Mouse (Mus musculus) neutrophil, adult 65 days (primary cell): ENCODE data around the gene Cd209a. TPM values are rescaled to one million over a fixed set of nuclear protein-coding genes. Genes with fewer than 3 reads are reported as not detected.

Experiments
- total RNA-seq: library from RNA; stranded (reverse); gene quantifications from 2 replicates; pipeline ENCODE4 v1.2.4, GENCODE M21; 2023

The Cd209a gene
- 2.9 and 4.1 TPM in 2 replicates for total RNA-seq

GRCm38 (mm10) chr8:3748761-3749160 is at the start of gene Cd209a:
Gene Cd209a, minus strand, starts transcription at chr8:3748984.

GRCm38 (mm10) chr8:3720551-3720950 is 28.2 kb downstream of the Cd209a start, which contains the start of gene Clec4g:
Gene Clec4g, minus strand, starts transcription at chr8:3720651.

GRCm38 (mm10) chr8:3694121-3694520 is 54.7 kb downstream of the Cd209a start, which contains the start of gene Fcer2a:
Gene Fcer2a, minus strand, starts transcription at chr8:3694175.

Other genes starting within 250 kb of the Cd209a start
- gene Mcoln1, start 248.5 kb downstream of the Cd209a start, total RNA-seq, result 26.7 and 31.6 TPM in 2 replicates
- gene Pnpla6, start 233.6 kb downstream of the Cd209a start, total RNA-seq, result 20.0 and 20.5 TPM in 2 replicates
- not detected in 2 replicates for gene C330021F23Rik, start 181.0 kb downstream of the Cd209a start, total RNA-seq
- gene Camsap3, start 161.7 kb downstream of the Cd209a start, total RNA-seq, result 0.16 TPM in 1 of 2 replicates, not detected in the other
- 45.1 and 47.4 TPM in 2 replicates for gene Xab2, start 127.7 kb downstream of the Cd209a start, total RNA-seq
- gene Pet100, start 127.4 kb downstream of the Cd209a start, total RNA-seq, result 122 and 124 TPM in 2 replicates
- gene Pcp2, start 123.4 kb downstream of the Cd209a start, total RNA-seq, result not detected in 2 replicates
- gene Stxbp2, start 118.0 kb downstream of the Cd209a start, total RNA-seq, result 317 and 390 TPM in 2 replicates
- 1.4 and 1.9 TPM in 2 replicates for gene Retn, start 93.2 kb downstream of the Cd209a start, total RNA-seq
- 329 and 340 TPM in 2 replicates for gene Mcemp1, start 83.2 kb downstream of the Cd209a start, total RNA-seq
- gene Fcor, start 76.6 kb downstream of the Cd209a start, total RNA-seq, result 4.6 and 5.0 TPM in 2 replicates
- gene Trappc5, start 72.7 kb downstream of the Cd209a start, total RNA-seq, result 10.4 and 12.5 TPM in 2 replicates
- 0.18 and 0.35 TPM in 2 replicates for gene Fcer2a, start 54.8 kb downstream of the Cd209a start, total RNA-seq
- gene Clec4g, start 28.3 kb downstream of the Cd209a start, total RNA-seq, result not detected in 2 replicates
- gene Cd209e, start 105.3 kb upstream of the Cd209a start, total RNA-seq, result not detected in 2 replicates
- not detected in 2 replicates for gene Cd209d, start 129.6 kb upstream of the Cd209a start, total RNA-seq
- gene Cd209b, start 177.9 kb upstream of the Cd209a start, total RNA-seq, result not detected in 2 replicates
- gene Cd209c, start 205.8 kb upstream of the Cd209a start, total RNA-seq, result 1.1 TPM in 1 of 2 replicates, not detected in the other